Mouse (Mus musculus) kidney, adult 11 months (tissue): ENCODE data around the gene Acat2.
"Not testable (repeated sequence)": the region's sequence is repeated elsewhere in the genome, so short reads cannot be mapped to it uniquely, and the experiment has no call there.

Experiments
- DNase-seq: peaks from one replicate; pipeline ENCODE4 v3.0.0; 2022

The Acat2 gene

DNA sequence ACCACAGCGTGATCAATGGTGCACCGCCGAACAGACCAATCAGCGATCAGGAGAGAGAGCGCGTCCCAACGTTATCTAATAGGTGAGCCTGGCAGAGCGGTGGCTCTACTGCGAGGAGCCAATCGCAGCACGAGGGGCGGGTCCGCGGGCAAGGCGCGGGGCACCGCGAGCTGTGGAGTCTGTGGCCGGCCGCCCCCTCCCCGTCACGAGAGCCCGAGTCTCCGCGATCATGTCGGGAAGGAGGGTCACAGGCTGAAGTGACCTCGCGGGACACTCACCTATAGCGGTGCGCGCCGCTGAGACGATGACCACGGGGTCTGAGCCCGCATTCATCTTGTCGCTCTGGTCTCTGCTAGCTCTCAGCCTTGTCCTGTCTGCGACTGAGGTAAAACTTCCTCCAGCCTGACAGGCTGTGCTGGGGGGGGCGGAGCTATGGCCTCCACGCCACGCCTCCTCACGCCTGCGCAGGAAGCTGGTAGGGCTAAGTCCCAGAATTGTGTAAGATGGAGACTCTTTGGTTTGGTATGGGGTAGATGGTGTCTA, at the start of gene Acat2:
Gene Acat2, minus strand, starts transcription at position 417 of the 543 bp plus-strand sequence.
- DNase-seq = peak; percentile 95

DNA sequence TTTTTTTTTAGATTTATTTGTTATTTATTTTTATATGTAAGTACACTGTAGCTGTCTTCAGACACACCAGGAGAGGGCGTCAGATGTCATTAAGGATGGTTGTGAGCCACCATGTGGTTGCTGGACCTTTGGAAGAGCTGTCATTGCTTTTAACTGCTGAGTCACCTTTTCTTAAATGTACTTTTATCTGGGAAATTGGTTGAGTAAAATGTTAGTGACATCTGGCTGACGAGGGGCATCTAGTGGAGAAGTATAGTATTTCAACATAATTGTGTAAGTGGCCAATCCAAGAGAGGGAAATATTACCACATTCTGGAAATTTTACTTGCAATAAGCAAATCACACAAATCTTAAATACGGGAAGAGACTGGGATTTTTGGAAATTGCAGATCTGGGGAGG, 49.3 kb upstream of the Acat2 start:
- DNase-seq = no peak

GRCm38 (mm10) chr17:13008528-13008927, 48.0 kb upstream of the Acat2 start:
- peak; percentile 74 for DNase-seq

GRCm38 (mm10) chr17:13007730-13008425, 47.3 kb upstream of the Acat2 start:
- DNase-seq = peak; percentile 98

DNA sequence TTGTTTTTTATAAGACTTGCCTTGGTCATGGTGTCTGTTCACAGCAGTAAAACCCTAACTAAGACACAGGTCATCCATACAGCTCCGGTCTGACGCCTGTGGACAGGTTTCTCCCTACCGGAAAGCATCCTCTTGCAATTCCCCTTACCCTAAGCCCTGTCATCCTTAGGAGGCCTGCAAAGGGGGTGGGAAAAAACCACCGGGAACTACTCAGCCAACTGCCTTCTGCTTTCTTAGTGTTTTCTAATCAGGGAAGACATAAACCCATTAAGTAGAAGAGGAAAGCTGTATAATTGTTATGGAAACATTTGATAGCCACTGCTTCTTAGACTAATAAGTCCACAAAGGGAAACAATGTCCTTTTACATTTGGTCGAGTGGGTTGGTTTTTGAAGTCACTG, 46.4 kb upstream of the Acat2 start:
- DNase-seq = no peak

GRCm38 (mm10) chr17:13006546-13006945, 46.0 kb upstream of the Acat2 start, which contains the start of gene Sod2:
Sod2 (plus strand) TSS chr17:13006846.
- DNase-seq = not testable (repeated sequence)

DNA sequence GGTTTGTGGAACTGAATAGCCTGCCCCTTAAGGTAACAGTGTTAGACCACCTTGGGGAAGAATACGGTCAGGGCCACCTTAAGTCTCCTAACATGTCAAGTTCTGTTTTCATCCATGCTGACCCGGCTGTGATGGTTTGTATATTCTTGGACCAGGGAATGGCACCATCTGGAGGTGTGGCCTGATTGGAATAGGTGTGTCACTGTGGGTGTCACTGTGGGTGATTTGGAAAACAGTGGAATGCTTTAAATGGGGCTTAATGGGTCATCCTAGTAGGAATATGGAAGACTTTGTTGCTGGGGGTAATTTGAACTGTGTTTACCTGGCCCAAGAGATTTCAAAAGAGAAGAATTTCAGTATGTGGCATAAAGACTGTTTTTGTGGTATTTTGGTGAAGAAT, 43.9 kb upstream of the Acat2 start:
- not testable (repeated sequence) for DNase-seq

DNA sequence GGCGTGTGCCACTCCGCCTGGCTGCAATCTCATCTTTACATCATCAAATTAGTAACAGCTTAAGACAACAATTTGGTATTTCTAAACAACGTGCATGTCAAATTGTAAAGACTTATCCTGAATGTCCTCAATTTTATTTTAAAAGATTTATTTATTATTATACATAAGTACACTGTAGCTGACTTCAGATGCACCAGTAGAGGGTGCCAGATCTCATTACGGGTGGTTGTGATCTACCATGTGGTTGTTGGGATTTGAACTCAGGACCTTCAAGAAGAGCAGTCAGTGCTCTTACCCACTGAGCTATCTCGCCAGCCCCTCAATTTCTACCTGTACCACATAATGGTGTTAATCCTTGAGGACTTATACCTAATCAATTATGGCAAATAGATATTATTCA, 41.7 kb upstream of the Acat2 start:
- not testable (repeated sequence) for DNase-seq

- DNase-seq = no peak
Observed at GRCm38 (mm10) chr17:12999069-12999468, 38.5 kb upstream of the Acat2 start.

GRCm38 (mm10) chr17:12997890-12998289, 37.3 kb upstream of the Acat2 start:
- no peak for DNase-seq

DNA sequence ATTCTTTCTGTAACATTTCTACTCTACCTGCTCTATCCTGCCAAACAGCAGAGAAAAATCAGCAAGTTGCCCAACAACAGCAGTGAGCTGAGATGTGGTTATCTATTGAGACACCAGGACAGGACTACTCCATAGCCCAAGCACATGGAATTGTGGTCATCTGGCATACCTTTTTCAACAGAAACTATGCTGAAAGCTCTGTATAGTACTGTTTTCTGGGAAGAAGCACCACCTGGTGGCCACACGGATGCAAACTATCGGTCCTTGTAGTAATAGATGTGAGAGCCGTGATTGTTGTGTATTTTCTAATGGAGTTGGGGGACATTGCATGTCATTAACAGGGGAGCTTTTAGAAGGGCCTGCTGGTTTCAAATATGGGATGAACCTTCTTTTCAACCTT, 35.8 kb upstream of the Acat2 start:
- peak; percentile 63 for DNase-seq

- no peak for DNase-seq
Observed at GRCm38 (mm10) chr17:12994069-12994468, 33.5 kb upstream of the Acat2 start, which contains the start of gene Wtap. Wtap (minus strand) TSS chr17:12994169.

DNA sequence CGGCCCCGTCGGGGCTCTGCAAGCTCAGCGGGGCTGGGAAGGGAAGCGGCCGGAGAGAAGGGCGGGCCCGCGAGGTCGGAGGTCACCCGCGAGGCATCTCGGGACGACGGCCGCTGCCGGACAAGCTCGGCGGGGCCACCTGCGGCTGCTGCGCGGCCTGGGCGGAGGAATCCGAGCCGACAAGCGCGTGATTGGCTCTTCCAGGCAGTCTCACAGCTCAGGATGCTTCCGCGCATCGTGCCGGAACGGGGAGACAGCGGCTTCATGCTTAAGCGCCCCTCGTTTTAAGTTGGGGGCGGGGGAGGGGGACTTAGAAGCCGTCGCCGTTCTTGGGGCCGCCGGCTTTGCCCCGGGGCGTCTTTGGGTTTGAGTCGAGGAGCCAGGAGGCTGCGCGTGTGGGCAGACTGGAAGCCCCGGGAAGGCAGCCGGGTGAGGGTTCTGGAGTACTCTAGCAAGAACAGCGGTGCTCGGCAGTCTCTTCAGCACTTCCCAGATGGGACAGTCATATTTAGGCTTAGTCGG, 32.0 kb upstream of the Acat2 start:
- peak; percentile 95 for DNase-seq

GRCm38 (mm10) chr17:12991635-12992358, 31.2 kb upstream of the Acat2 start:
- DNase-seq = peak; percentile 91

- DNase-seq = no peak
Observed at GRCm38 (mm10) chr17:12991194-12991634, 30.7 kb upstream of the Acat2 start.

GRCm38 (mm10) chr17:12990567-12991145, 30.1 kb upstream of the Acat2 start:
- no peak for DNase-seq

DNA sequence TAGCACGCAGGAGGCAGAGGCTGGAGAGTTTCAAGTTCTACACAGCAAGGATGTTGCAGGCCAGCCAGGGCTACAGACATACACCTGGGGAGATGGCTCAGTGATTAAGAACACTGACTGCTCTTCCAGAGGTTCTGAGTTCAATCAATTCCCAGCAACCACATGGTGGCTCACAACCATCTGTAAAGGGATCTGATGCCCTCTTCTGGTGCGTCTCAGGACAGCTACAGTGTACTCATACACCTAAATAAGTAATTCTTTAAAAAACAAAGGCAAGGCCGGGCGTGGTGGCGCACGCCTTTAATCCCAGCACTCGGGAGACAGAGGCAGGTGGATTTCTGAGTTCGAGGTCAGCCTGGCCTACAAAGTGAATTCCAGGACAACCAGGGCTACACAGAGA, 27.5 kb upstream of the Acat2 start:
- DNase-seq = not testable (repeated sequence)

DNA sequence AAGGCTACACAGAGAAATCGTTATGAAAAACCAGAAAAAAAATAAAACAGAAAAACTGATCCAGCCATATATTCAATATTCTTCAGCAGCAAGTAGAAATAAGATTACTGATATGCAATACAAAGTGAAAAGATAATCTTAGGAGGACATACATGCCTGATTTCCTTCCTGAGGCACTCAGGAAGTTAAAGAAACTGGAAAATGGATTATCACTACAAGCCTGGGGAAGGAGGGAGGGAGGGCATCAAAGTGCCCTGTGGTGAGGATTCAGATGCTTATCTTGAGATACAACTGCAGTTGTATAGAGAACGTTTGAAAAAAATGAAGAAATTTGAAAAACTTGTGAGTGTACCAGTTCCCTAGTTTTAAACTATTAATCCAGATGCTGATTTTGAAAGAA, 23.4 kb upstream of the Acat2 start:
- no peak for DNase-seq

GRCm38 (mm10) chr17:12978546-12978945, 18.0 kb upstream of the Acat2 start:
- no peak for DNase-seq

GRCm38 (mm10) chr17:12973851-12974250, 13.3 kb upstream of the Acat2 start:
- no peak for DNase-seq

GRCm38 (mm10) chr17:12967173-12967572, 6.6 kb upstream of the Acat2 start:
- no peak for DNase-seq

- peak; percentile 57 for DNase-seq
Observed at GRCm38 (mm10) chr17:12963476-12963875, 2.9 kb upstream of the Acat2 start.

GRCm38 (mm10) chr17:12959377-12959776, 1.2 kb downstream of the Acat2 start:
- not testable (repeated sequence) for DNase-seq
